Mouse (Mus musculus): ENCODE measurements at regions not wholly inside any gene's neighbourhood (a gene's known extent, or its start where the extent isn't known, plus 50 kb on each side); places are given as distances from the start of the nearest gene placed in this dataset.

- Histone ChIP-seq H3K36me3 (ENCODE audit: control insufficient read depth, insufficient read depth, low read length) (no peaks in the 10 kb centered on the region), H3K4me2 (ENCODE audit: low read length) (no peak overlapping the region), H3K9me3 (ENCODE audit: control insufficient read depth, low read length) (no peaks in the 10 kb centered on the region), H3K27me3 (ENCODE audit: control insufficient read depth, insufficient read depth, low read length) (no peaks in the 10 kb centered on the region), H3K9ac (ENCODE audit: low read length) (no peak overlapping the region), H3K4me3 (ENCODE audit: control insufficient read depth in 1 of 2, insufficient read depth in 1 of 2, low read depth in 1 of 2, low read length in 2 of 2) (no peak overlapping the region), H3K4me1 (ENCODE audit: control insufficient read depth in 2 of 2, insufficient read depth in 2 of 2, low read length in 2 of 2) (no peaks in the 10 kb centered on the region), H3K27ac (replicated peaks in 1 of 2; ENCODE audit: control insufficient read depth in 1 of 2, insufficient read depth in 1 of 2, low read depth in 2 of 2, low read length in 2 of 2) (no peak overlapping the region)
- 76% methylated on average over 2 of the region's 2 CpGs for WGBS
- ATAC-seq (ENCODE audit: insufficient number of reproducible peaks, insufficient read depth, low FRiP score, low read depth), result no peak
These were observed 245.9 kb upstream of the 4930583I09Rik start for GRCm38 (mm10) chr17:65081779-65082086.

- Histone ChIP-seq H3K36me3 (ENCODE audit: control insufficient read depth, insufficient read depth, low read length) (no peaks in the 10 kb centered on the region), H3K9ac (ENCODE audit: low read length) (no peak overlapping the region), H3K27me3 (ENCODE audit: control insufficient read depth, insufficient read depth, low read length) (no peaks in the 10 kb centered on the region), H3K9me3 (ENCODE audit: control insufficient read depth, low read length) (no peaks in the 10 kb centered on the region), H3K4me1 (ENCODE audit: control insufficient read depth in 2 of 2, insufficient read depth in 2 of 2, low read length in 2 of 2) (no peaks in the 10 kb centered on the region), H3K27ac (replicated peaks in 1 of 2; ENCODE audit: control insufficient read depth in 1 of 2, insufficient read depth in 1 of 2, low read depth in 2 of 2, low read length in 2 of 2) (no peak overlapping the region), H3K4me2 (ENCODE audit: low read length) (no peak overlapping the region), H3K4me3 (ENCODE audit: control insufficient read depth in 1 of 2, insufficient read depth in 1 of 2, low read depth in 1 of 2, low read length in 2 of 2) (no peak overlapping the region)
- WGBS, result 74% methylated on average over 9 of the region's 9 CpGs
- ATAC-seq (ENCODE audit: insufficient number of reproducible peaks, insufficient read depth, low FRiP score, low read depth), result no peak
These were observed 245.4 kb upstream of the 4930583I09Rik start for GRCm38 (mm10) chr17:65081072-65081778.

- Histone ChIP-seq H3K4me2 (ENCODE audit: low read length) (no peak overlapping the region), H3K4me1 (ENCODE audit: control insufficient read depth in 2 of 2, insufficient read depth in 2 of 2, low read length in 2 of 2) (no peaks in the 10 kb centered on the region), H3K4me3 (ENCODE audit: control insufficient read depth in 1 of 2, insufficient read depth in 1 of 2, low read depth in 1 of 2, low read length in 2 of 2) (no peak overlapping the region), H3K36me3 (ENCODE audit: control insufficient read depth, insufficient read depth, low read length) (no peaks in the 10 kb centered on the region), H3K9me3 (ENCODE audit: control insufficient read depth, low read length) (no peaks in the 10 kb centered on the region), H3K27me3 (ENCODE audit: control insufficient read depth, insufficient read depth, low read length) (no peaks in the 10 kb centered on the region), H3K9ac (ENCODE audit: low read length) (no peak overlapping the region), H3K27ac (replicated peaks in 1 of 2; ENCODE audit: control insufficient read depth in 1 of 2, insufficient read depth in 1 of 2, low read depth in 2 of 2, low read length in 2 of 2) (no peak overlapping the region)
- 78% methylated on average over 4 of the region's 4 CpGs for WGBS
- ATAC-seq (ENCODE audit: insufficient number of reproducible peaks, insufficient read depth, low FRiP score, low read depth), result no peak
These were observed 239.0 kb upstream of the 4930583I09Rik start for GRCm38 (mm10) chr17:65074878-65075277.

- 45% methylated on average over 3 of the region's 3 CpGs for WGBS
- no peak overlapping the region for H3K27ac ChIP-seq (replicated peaks in 1 of 2; ENCODE audit: control insufficient read depth in 1 of 2, insufficient read depth in 1 of 2, low read depth in 2 of 2, low read length in 2 of 2)
- H3K36me3 ChIP-seq (ENCODE audit: control insufficient read depth, insufficient read depth, low read length), result no peaks in the 10 kb centered on the region
- H3K4me3 ChIP-seq (ENCODE audit: control insufficient read depth in 1 of 2, insufficient read depth in 1 of 2, low read depth in 1 of 2, low read length in 2 of 2), result no peak overlapping the region
- no peak overlapping the region for H3K4me2 ChIP-seq (ENCODE audit: low read length)
- no peaks in the 10 kb centered on the region for H3K9me3 ChIP-seq (ENCODE audit: control insufficient read depth, low read length)
- H3K9ac ChIP-seq (ENCODE audit: low read length), result no peak overlapping the region
- no peaks in the 10 kb centered on the region for H3K27me3 ChIP-seq (ENCODE audit: control insufficient read depth, insufficient read depth, low read length)
- no peaks in the 10 kb centered on the region for H3K4me1 ChIP-seq (ENCODE audit: control insufficient read depth in 2 of 2, insufficient read depth in 2 of 2, low read length in 2 of 2)
- ATAC-seq (ENCODE audit: insufficient number of reproducible peaks, insufficient read depth, low FRiP score, low read depth), result no peak
These were observed 235.2 kb upstream of the 4930583I09Rik start for GRCm38 (mm10) chr17:65071114-65071513.

- Histone ChIP-seq H3K27ac (replicated peaks in 1 of 2; ENCODE audit: control insufficient read depth in 1 of 2, insufficient read depth in 1 of 2, low read depth in 2 of 2, low read length in 2 of 2) (no peak overlapping the region), H3K4me2 (ENCODE audit: low read length) (no peak overlapping the region), H3K4me1 (ENCODE audit: control insufficient read depth in 2 of 2, insufficient read depth in 2 of 2, low read length in 2 of 2) (no peaks in the 10 kb centered on the region), H3K27me3 (ENCODE audit: control insufficient read depth, insufficient read depth, low read length) (no peaks in the 10 kb centered on the region), H3K4me3 (ENCODE audit: control insufficient read depth in 1 of 2, insufficient read depth in 1 of 2, low read depth in 1 of 2, low read length in 2 of 2) (no peak overlapping the region), H3K36me3 (ENCODE audit: control insufficient read depth, insufficient read depth, low read length) (no peaks in the 10 kb centered on the region), H3K9ac (ENCODE audit: low read length) (no peak overlapping the region), H3K9me3 (ENCODE audit: control insufficient read depth, low read length) (no peaks in the 10 kb centered on the region)
- 58% methylated on average over 3 of the region's 3 CpGs for WGBS
- ATAC-seq (ENCODE audit: insufficient number of reproducible peaks, insufficient read depth, low FRiP score, low read depth), result no peak
These were observed 230.3 kb upstream of the 4930583I09Rik start for GRCm38 (mm10) chr17:65066135-65066534.

GRCm38 (mm10) chr17:65056059-65056458 lies 220.2 kb upstream of the 4930583I09Rik start:
- H3K36me3 ChIP-seq (ENCODE audit: control insufficient read depth, insufficient read depth, low read length), result no peaks in the 10 kb centered on the region
- H3K4me3 ChIP-seq (ENCODE audit: control insufficient read depth in 1 of 2, insufficient read depth in 1 of 2, low read depth in 1 of 2, low read length in 2 of 2), result no peak overlapping the region
- H3K9ac ChIP-seq (ENCODE audit: low read length), result no peak overlapping the region
- H3K9me3 ChIP-seq (ENCODE audit: control insufficient read depth, low read length), result no peaks in the 10 kb centered on the region
- 65% methylated on average over 4 of the region's 4 CpGs for WGBS
- ATAC-seq (ENCODE audit: insufficient number of reproducible peaks, insufficient read depth, low FRiP score, low read depth), result no peak
- no peak overlapping the region for H3K27ac ChIP-seq (replicated peaks in 1 of 2; ENCODE audit: control insufficient read depth in 1 of 2, insufficient read depth in 1 of 2, low read depth in 2 of 2, low read length in 2 of 2)
- peaks cover 0 to under 1% of the 10 kb centered on the region in 2 experiments; a peak in 1 of 4 replicates for H3K4me1 ChIP-seq (ENCODE audit: control insufficient read depth in 2 of 2, insufficient read depth in 2 of 2, low read length in 2 of 2)
- H3K4me2 ChIP-seq (ENCODE audit: low read length), result no peak overlapping the region
- no peaks in the 10 kb centered on the region for H3K27me3 ChIP-seq (ENCODE audit: control insufficient read depth, insufficient read depth, low read length)

- Histone ChIP-seq H3K4me2 (ENCODE audit: low read length) (no peak overlapping the region), H3K9ac (ENCODE audit: low read length) (no peak overlapping the region), H3K9me3 (ENCODE audit: control insufficient read depth, low read length) (no peaks in the 10 kb centered on the region), H3K27ac (replicated peaks in 1 of 2; ENCODE audit: control insufficient read depth in 1 of 2, insufficient read depth in 1 of 2, low read depth in 2 of 2, low read length in 2 of 2) (no peak overlapping the region), H3K27me3 (ENCODE audit: control insufficient read depth, insufficient read depth, low read length) (no peaks in the 10 kb centered on the region), H3K4me3 (ENCODE audit: control insufficient read depth in 1 of 2, insufficient read depth in 1 of 2, low read depth in 1 of 2, low read length in 2 of 2) (no peak overlapping the region), H3K36me3 (ENCODE audit: control insufficient read depth, insufficient read depth, low read length) (no peaks in the 10 kb centered on the region), H3K4me1 (ENCODE audit: control insufficient read depth in 2 of 2, insufficient read depth in 2 of 2, low read length in 2 of 2) (peaks cover 0 to 8% of the 10 kb centered on the region in 2 experiments; a peak in 1 of 4 replicates)
- no peak for ATAC-seq (ENCODE audit: insufficient number of reproducible peaks, insufficient read depth, low FRiP score, low read depth)
- WGBS, result 68% methylated on average over 7 of the region's 7 CpGs
These were observed 214.1 kb upstream of the 4930583I09Rik start for GRCm38 (mm10) chr17:65049860-65050482.

- no peaks in the 10 kb centered on the region for H3K27me3 ChIP-seq (ENCODE audit: control insufficient read depth, insufficient read depth, low read length)
- H3K9ac ChIP-seq (ENCODE audit: low read length), result no peak overlapping the region
- H3K4me3 ChIP-seq (ENCODE audit: control insufficient read depth in 1 of 2, insufficient read depth in 1 of 2, low read depth in 1 of 2, low read length in 2 of 2), result no peak overlapping the region
- no peak for ATAC-seq (ENCODE audit: insufficient number of reproducible peaks, insufficient read depth, low FRiP score, low read depth)
- no peaks in the 10 kb centered on the region for H3K36me3 ChIP-seq (ENCODE audit: control insufficient read depth, insufficient read depth, low read length)
- H3K9me3 ChIP-seq (ENCODE audit: control insufficient read depth, low read length), result no peaks in the 10 kb centered on the region
- no peaks in the 10 kb centered on the region for H3K4me1 ChIP-seq (ENCODE audit: control insufficient read depth in 2 of 2, insufficient read depth in 2 of 2, low read length in 2 of 2)
- no peak overlapping the region for H3K27ac ChIP-seq (replicated peaks in 1 of 2; ENCODE audit: control insufficient read depth in 1 of 2, insufficient read depth in 1 of 2, low read depth in 2 of 2, low read length in 2 of 2)
- 70% methylated on average over 5 of the region's 5 CpGs for WGBS
- H3K4me2 ChIP-seq (ENCODE audit: low read length), result no peak overlapping the region
These were observed 179.9 kb upstream of the 4930583I09Rik start for GRCm38 (mm10) chr17:65015731-65016130.
